Mouse (Mus musculus) C3H10T1/2 (cell line): ENCODE results near the gene Folr2. TPM values are rescaled to one million over a fixed set of nuclear protein-coding genes. Genes with fewer than 3 reads are reported as not detected.

Source experiments
- polyA plus RNA-seq, 2 experiments: library from polyadenylated mRNA; unstranded; fragments of >200 nt; fragmentation: generic; extraction: Trizol; gene quantifications; one replicate each; pipeline ENCODE4 v1.2.1; 2012; ENCODE audit warnings: missing spikeins in 2 of 2

Folr2 gene
- not detected for polyA plus RNA-seq

DNA sequence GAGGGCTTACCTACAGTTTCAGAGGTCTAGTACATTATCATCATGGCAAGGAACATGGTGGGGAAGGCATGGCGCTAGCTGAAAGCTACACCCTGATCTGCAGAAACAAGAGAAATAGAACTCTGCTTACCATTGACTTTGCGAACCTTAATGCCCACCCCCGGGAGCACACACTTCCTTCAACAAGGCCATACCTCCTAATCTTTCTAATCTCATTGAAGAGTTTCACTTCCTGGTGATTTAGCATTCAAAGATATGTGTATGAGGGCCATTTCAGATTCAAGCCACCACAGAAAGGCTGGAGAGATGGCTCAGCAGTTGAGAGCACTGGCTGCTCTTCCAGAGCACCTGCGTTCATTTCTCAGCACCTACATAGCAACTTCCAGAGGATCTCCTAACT, at the start of gene Folr2:
TSS of gene Folr2 (minus strand) at position 101 of the 400 bp plus-strand sequence.

DNA sequence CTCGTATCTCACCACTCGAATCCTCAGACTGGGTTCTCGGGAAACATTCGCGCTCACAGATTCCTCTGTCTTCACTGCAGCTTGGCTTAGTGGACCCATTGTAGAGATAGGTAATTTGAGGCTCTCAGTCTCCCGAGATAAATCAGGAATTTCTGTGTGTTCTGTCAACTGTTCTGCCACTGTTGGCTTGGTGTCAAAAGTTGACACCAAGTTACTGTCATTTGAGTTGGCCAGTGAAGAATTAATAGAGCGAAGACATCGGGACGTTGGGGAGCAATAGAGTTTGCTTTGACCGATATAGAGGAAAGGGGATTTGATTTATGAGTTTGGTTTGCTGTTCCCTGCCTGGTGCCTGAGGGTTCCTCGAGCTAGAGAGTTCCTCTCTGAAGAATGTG, 49.3 kb upstream of the Folr2 start, which contains the start of gene Tomt:
TSS of gene Tomt (minus strand) at position 73 of the 395 bp plus-strand sequence.

DNA sequence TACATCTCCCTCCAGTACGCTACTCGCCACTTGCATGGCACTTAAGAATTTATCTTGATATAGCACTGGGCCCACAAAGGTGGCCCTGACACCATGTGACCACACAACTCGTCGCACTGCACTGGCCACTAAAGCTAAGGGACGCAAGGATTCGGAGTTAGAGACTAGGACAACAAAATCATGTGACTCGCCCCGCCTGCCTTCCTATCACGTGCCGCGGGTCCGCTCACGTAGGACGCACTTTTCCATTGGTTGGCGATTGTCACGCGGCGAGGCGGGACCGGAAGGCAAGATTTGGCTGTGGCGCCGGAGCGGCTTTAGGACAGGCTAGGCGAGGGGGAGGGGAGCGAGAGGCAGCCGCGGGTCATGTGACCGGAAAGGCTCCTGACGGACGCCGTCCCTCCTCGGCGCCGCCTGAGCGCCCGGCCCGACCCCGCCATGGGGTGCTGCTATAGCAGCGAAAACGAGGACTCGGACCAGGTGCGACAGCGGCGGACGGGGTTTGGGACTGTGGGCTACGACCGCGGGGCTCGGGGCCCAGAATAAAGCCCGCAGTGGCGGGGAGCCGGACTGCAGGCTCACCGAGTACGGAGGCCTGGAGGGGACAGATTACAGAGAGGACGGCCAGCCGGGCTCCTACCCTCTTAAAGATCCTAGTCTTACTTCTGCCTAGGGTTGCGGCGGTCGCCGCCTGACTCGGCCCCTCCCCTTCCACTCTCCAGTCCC, 48.7 kb upstream of the Folr2 start, which contains the start of gene Lamtor1:
TSS of gene Lamtor1 (plus strand) at position 344 of the 726 bp plus-strand sequence.

DNA sequence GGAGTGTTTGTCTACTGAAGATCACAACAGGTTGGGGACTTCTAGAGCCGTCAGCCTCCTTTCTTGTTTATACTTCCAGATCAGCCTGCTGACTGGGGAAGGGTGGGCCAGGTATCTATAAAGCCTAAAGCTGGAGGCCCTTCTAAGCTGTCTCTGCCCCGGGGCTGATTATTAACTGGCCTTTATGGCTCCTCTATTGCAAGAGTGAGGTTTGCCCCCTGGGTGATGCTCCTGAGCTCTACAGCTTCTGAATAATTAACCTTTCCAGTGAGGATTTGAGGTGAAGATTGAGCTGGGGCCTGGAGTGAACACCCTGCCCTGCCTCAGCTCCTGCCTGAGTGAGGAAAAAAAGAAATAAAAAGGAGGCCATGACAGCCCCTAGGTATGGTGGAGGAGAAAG, 13.6 kb upstream of the Folr2 start, which contains the start of gene Folr1:
TSS of gene Folr1 (minus strand) at position 160 of the 400 bp plus-strand sequence.

DNA sequence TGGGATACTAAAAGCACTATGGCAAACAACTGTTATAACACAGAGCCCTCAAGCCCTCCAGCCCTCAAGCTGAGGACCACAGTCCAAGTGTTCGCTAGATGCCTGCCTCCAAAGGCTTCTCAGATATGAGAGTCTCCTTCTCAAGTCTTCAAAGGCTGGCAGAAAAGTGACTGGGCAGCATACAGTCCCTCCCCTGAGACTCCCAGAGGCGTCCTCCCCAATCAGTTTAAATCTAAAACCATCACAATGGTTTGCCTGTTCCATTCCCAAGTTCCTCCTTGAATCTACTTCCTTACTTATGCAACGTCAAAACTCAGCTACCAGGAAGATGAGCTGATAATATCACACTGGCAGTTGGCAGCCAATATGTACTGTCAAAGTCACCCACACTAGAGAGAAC, 6.4 kb upstream of the Folr2 start, which contains the start of gene Anapc15:
TSS of gene Anapc15 (plus strand) at position 301 of the 400 bp plus-strand sequence.

DNA sequence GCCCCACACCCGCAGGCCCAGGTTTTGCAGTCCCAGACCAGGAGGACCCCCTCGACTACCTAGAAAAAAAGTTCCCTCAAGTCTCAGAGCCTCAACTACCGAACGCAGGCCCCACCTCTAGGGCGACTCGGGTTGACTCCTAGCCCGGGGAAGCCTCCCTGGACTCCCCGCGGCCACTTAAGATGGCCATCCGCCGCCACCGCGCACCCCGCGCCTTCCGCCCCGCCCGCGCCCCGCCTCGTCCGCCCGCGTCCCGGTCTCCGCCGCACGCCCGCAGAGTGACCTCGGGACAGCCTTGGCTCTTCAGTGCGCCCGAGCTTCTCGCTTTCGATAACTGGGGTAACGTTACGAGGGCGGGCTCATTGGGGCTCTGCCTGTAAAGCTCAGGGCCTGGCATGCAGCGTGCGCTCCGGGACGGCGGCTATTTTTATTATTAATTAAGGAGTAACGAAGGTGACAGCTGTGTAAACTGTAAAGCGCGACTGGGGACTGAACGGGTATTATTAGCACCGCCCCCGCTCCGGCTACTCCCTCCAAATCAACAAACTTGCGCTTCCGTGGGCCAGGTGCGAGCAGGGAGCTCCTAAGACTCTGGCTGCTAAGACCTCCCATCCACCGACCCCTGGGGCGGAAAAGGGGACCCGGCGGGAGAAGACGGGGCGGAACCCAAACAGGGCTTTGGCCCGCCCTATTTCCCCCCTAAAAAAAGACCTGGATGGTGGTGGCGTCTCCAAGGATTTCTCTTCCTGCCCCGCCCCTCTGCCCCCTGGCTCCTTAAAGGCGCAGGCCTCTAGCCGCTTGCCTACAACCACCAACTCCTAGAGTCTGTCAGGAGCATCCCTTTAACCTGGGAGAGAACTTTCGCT, 19.2 kb downstream of the Folr2 start, which contains the start of gene Inppl1:
TSS of gene Inppl1 (minus strand) at position 624 of the 866 bp plus-strand sequence.

DNA sequence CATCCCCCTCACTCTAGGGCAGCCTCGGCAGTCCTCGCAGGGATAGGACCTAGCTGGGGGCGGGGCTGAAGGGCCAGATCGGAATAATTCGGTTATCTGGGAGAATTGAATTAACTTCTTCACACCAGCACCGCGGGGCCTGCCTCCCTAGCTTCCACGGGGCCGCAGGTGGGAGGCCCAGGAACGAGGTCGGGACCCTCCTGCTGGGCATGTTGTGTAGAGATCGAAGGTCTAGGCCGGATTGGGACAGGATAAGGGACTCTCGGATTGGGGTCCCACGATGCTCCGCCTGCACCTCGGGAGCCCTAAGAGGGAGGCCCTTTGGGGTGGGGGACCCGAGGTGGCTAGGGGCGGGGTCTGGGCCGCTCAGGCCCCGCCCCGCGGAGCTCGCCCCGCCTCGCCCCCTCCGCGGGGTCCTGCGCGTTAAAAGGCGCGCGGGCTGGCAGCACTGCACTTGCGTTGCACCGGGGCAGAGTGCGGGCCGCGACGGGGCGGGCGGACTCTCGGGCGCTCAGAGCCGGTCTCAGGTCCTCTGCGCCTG, 39.1 kb downstream of the Folr2 start, which contains the start of gene Phox2a:
TSS of gene Phox2a (plus strand) at position 453 of the 541 bp plus-strand sequence.

Other genes with a start within 250 kb of the Folr2 start
- 10 to 100 TPM; 46.1 to 72.1 TPM for gene Clpb, start 193.6 kb downstream of the Folr2 start, polyA plus RNA-seq
- not detected for gene Phox2a, start 38.9 kb downstream of the Folr2 start, polyA plus RNA-seq
- 10 to 100 TPM; 21.7 to 40.0 TPM for gene Inppl1, start 19.0 kb downstream of the Folr2 start, polyA plus RNA-seq
- 100 to 1,000 TPM in 1 of 2 experiments, 10 to 100 TPM in 1; 56.8 to 127 TPM for gene Anapc15, start 6.5 kb upstream of the Folr2 start, polyA plus RNA-seq
- under 1 TPM; 0.40 to 0.68 TPM for gene Folr1, start 13.6 kb upstream of the Folr2 start, polyA plus RNA-seq
- 100 to 1,000 TPM; 173 to 237 TPM for gene Lamtor1, start 48.7 kb upstream of the Folr2 start, polyA plus RNA-seq
- under 1 TPM in 1 of 2 experiments, not detected in 1; 0.06 TPM for gene Tomt, start 49.2 kb upstream of the Folr2 start, polyA plus RNA-seq
- gene Lrrc51, start 76.7 kb upstream of the Folr2 start, polyA plus RNA-seq = 10 to 100 TPM in 1 of 2 experiments, 1 to 10 TPM in 1; 7.3 to 15.6 TPM
- 100 to 1,000 TPM in 1 of 2 experiments, 10 to 100 TPM in 1; 21.1 to 120 TPM for gene Numa1, start 76.9 kb upstream of the Folr2 start, polyA plus RNA-seq
- 1 to 10 TPM in 1 of 2 experiments, under 1 TPM in 1; 0.20 to 1.9 TPM for gene Il18bp, start 161.5 kb upstream of the Folr2 start, polyA plus RNA-seq
- gene Rnf121, start 208.3 kb upstream of the Folr2 start, polyA plus RNA-seq = 10 to 100 TPM; 15.1 to 36.4 TPM
- gene Xndc1, start 208.3 kb upstream of the Folr2 start, polyA plus RNA-seq = 10 to 100 TPM in 1 of 2 experiments, 1 to 10 TPM in 1; 4.7 to 10.9 TPM
- under 1 TPM; 0.01 to 0.67 TPM for gene Xntrpc, start 208.5 kb upstream of the Folr2 start, polyA plus RNA-seq
- not detected for gene Trpc2, start 225.9 kb upstream of the Folr2 start, polyA plus RNA-seq
- not detected for gene Art1, start 244.5 kb upstream of the Folr2 start, polyA plus RNA-seq